Mouse (Mus musculus): ENCODE data around the gene Man1c1. TPM values are rescaled to one million over a fixed set of nuclear protein-coding genes. Genes with fewer than 3 reads are reported as not detected.

Man1c1 gene
- polyA plus RNA-seq, 1 experiment from 2014 or later = 7.2 TPM

- no peak overlapping the region for H3K9ac ChIP-seq
- H3K9me3 ChIP-seq (ENCODE audit: control insufficient read depth, low read length) = no peaks in the 10 kb centered on the region
- ATAC-seq (ENCODE audit: low FRiP score) (no peak), DNase-seq (ENCODE audit: low spot score) (no peak)
- H3K4me3 ChIP-seq (replicated peaks; ENCODE audit: low read length) = no peak overlapping the region
- 0 out of 2 replicates have a peak, but pooled peaks cover 7% of the 10 kb centered on the region for H3K4me1 ChIP-seq (replicated peaks; ENCODE audit: control insufficient read depth, insufficient read depth, low read length)
- H3K27ac ChIP-seq = no peak overlapping the region
- H3K4me2 ChIP-seq (replicated peaks) = no peak overlapping the region
- H3K27me3 ChIP-seq (ENCODE audit: control insufficient read depth, insufficient read depth, low read length) = no peaks in the 10 kb centered on the region
- no peaks in the 10 kb centered on the region for H3K36me3 ChIP-seq (replicated peaks; ENCODE audit: control insufficient read depth, insufficient read depth)
- WGBS = 1% methylated on average over 8 of the region's 8 CpGs
These were observed 26.0 kb upstream of the Man1c1 start for GRCm38 (mm10) chr4:134730106-134730505.

- Histone ChIP-seq H3K4me3 (replicated peaks; ENCODE audit: low read length) (no peak overlapping the region), H3K36me3 (replicated peaks; ENCODE audit: control insufficient read depth, insufficient read depth) (no peaks in the 10 kb centered on the region), H3K27ac (no peak overlapping the region), H3K4me1 (replicated peaks; ENCODE audit: control insufficient read depth, insufficient read depth, low read length) (0 out of 2 replicates have a peak, but pooled peaks cover 7% of the 10 kb centered on the region), H3K4me2 (replicated peaks) (no peak overlapping the region), H3K9me3 (ENCODE audit: control insufficient read depth, low read length) (no peaks in the 10 kb centered on the region), H3K9ac (no peak overlapping the region), H3K27me3 (ENCODE audit: control insufficient read depth, insufficient read depth, low read length) (no peaks in the 10 kb centered on the region)
- WGBS = 76% methylated on average over 13 of the region's 13 CpGs
- DNase-seq (ENCODE audit: low spot score) = no peak
- ATAC-seq (ENCODE audit: low FRiP score) = no peak
These were observed 21.8 kb upstream of the Man1c1 start for GRCm38 (mm10) chr4:134725735-134726345.

GRCm38 (mm10) chr4:134724974-134725373, 20.9 kb upstream of the Man1c1 start:
- WGBS = 72% methylated on average over 4 of the region's 4 CpGs
- no peak overlapping the region for H3K4me2 ChIP-seq (replicated peaks)
- no peaks in the 10 kb centered on the region for H3K27me3 ChIP-seq (ENCODE audit: control insufficient read depth, insufficient read depth, low read length)
- no peak overlapping the region for H3K9ac ChIP-seq
- H3K27ac ChIP-seq = no peak overlapping the region
- no peaks in the 10 kb centered on the region for H3K9me3 ChIP-seq (ENCODE audit: control insufficient read depth, low read length)
- ATAC-seq (ENCODE audit: low FRiP score) = no peak
- no peaks in the 10 kb centered on the region for H3K36me3 ChIP-seq (replicated peaks; ENCODE audit: control insufficient read depth, insufficient read depth)
- H3K4me1 ChIP-seq (replicated peaks; ENCODE audit: control insufficient read depth, insufficient read depth, low read length) = 0 out of 2 replicates have a peak, but pooled peaks cover 3% of the 10 kb centered on the region
- H3K4me3 ChIP-seq (replicated peaks; ENCODE audit: low read length) = no peak overlapping the region
- no peak for DNase-seq (ENCODE audit: low spot score)

- Histone ChIP-seq H3K4me1 (replicated peaks; ENCODE audit: control insufficient read depth, insufficient read depth, low read length) (peaks cover under 1% of the 10 kb centered on the region; the same call in 1 of the 2 replicates), H3K27ac (no peak overlapping the region), H3K4me2 (replicated peaks) (no peak overlapping the region), H3K9ac (no peak overlapping the region), H3K27me3 (ENCODE audit: control insufficient read depth, insufficient read depth, low read length) (no peaks in the 10 kb centered on the region), H3K4me3 (replicated peaks; ENCODE audit: low read length) (no peak overlapping the region), H3K9me3 (ENCODE audit: control insufficient read depth, low read length) (no peaks in the 10 kb centered on the region), H3K36me3 (replicated peaks; ENCODE audit: control insufficient read depth, insufficient read depth) (no peaks in the 10 kb centered on the region)
- ATAC-seq (ENCODE audit: low FRiP score) (no peak), DNase-seq (ENCODE audit: low spot score) (no peak)
- 61% methylated on average over 3 of the region's 3 CpGs for WGBS
These were observed 19.2 kb upstream of the Man1c1 start for GRCm38 (mm10) chr4:134723251-134723650.

- H3K9me3 ChIP-seq (ENCODE audit: control insufficient read depth, low read length) = no peaks in the 10 kb centered on the region
- H3K36me3 ChIP-seq (replicated peaks; ENCODE audit: control insufficient read depth, insufficient read depth) = no peaks in the 10 kb centered on the region
- 87% methylated on average over 6 of the region's 6 CpGs for WGBS
- H3K4me3 ChIP-seq (replicated peaks; ENCODE audit: low read length) = no peak overlapping the region
- no peak overlapping the region for H3K4me2 ChIP-seq (replicated peaks)
- DNase-seq (ENCODE audit: low spot score) = no peak
- H3K27me3 ChIP-seq (ENCODE audit: control insufficient read depth, insufficient read depth, low read length) = no peaks in the 10 kb centered on the region
- H3K27ac ChIP-seq = no peak overlapping the region
- H3K4me1 ChIP-seq (replicated peaks; ENCODE audit: control insufficient read depth, insufficient read depth, low read length) = peaks cover 7% of the 10 kb centered on the region; the same call in 1 of the 2 replicates
- ATAC-seq (ENCODE audit: low FRiP score) = no peak
- H3K9ac ChIP-seq = no peak overlapping the region
These were observed 17.0 kb upstream of the Man1c1 start for GRCm38 (mm10) chr4:134721076-134721475.

GRCm38 (mm10) chr4:134720371-134720770, 16.3 kb upstream of the Man1c1 start:
- Histone ChIP-seq H3K36me3 (replicated peaks; ENCODE audit: control insufficient read depth, insufficient read depth) (no peaks in the 10 kb centered on the region), H3K4me3 (replicated peaks; ENCODE audit: low read length) (no peak overlapping the region), H3K4me2 (replicated peaks) (no peak overlapping the region), H3K9ac (no peak overlapping the region), H3K9me3 (ENCODE audit: control insufficient read depth, low read length) (no peaks in the 10 kb centered on the region), H3K27ac (no peak overlapping the region), H3K27me3 (ENCODE audit: control insufficient read depth, insufficient read depth, low read length) (no peaks in the 10 kb centered on the region), H3K4me1 (replicated peaks; ENCODE audit: control insufficient read depth, insufficient read depth, low read length) (peaks cover 7% of the 10 kb centered on the region; the same call in 1 of the 2 replicates)
- 77% methylated on average over 3 of the region's 3 CpGs for WGBS
- DNase-seq (ENCODE audit: low spot score) = no peak
- no peak for ATAC-seq (ENCODE audit: low FRiP score)

GRCm38 (mm10) chr4:134719489-134719888, 15.4 kb upstream of the Man1c1 start:
- Histone ChIP-seq H3K9me3 (ENCODE audit: control insufficient read depth, low read length) (no peaks in the 10 kb centered on the region), H3K9ac (no peak overlapping the region), H3K27me3 (ENCODE audit: control insufficient read depth, insufficient read depth, low read length) (no peaks in the 10 kb centered on the region), H3K4me2 (replicated peaks) (no peak overlapping the region), H3K36me3 (replicated peaks; ENCODE audit: control insufficient read depth, insufficient read depth) (no peaks in the 10 kb centered on the region), H3K4me1 (replicated peaks; ENCODE audit: control insufficient read depth, insufficient read depth, low read length) (peaks cover 7% of the 10 kb centered on the region; the same call in 1 of the 2 replicates), H3K4me3 (replicated peaks; ENCODE audit: low read length) (no peak overlapping the region), H3K27ac (no peak overlapping the region)
- DNase-seq (ENCODE audit: low spot score) = no peak
- 84% methylated on average over 8 of the region's 8 CpGs for WGBS
- no peak for ATAC-seq (ENCODE audit: low FRiP score)

- Histone ChIP-seq H3K4me2 (replicated peaks) (no peak overlapping the region; the same call in 1 of the 2 replicates), H3K9ac (no peak overlapping the region), H3K4me1 (replicated peaks; ENCODE audit: control insufficient read depth, insufficient read depth, low read length) (peaks cover 7% of the 10 kb centered on the region; the same call in 1 of the 2 replicates), H3K27ac (no peak overlapping the region), H3K36me3 (replicated peaks; ENCODE audit: control insufficient read depth, insufficient read depth) (no peaks in the 10 kb centered on the region), H3K9me3 (ENCODE audit: control insufficient read depth, low read length) (no peaks in the 10 kb centered on the region), H3K4me3 (replicated peaks; ENCODE audit: low read length) (no peak overlapping the region), H3K27me3 (ENCODE audit: control insufficient read depth, insufficient read depth, low read length) (no peaks in the 10 kb centered on the region)
- ATAC-seq (ENCODE audit: low FRiP score) (peak; percentile 86), DNase-seq (ENCODE audit: low spot score) (peak; percentile 88)
- WGBS = 6% methylated on average over 8 of the region's 8 CpGs
These were observed 9.8 kb upstream of the Man1c1 start for GRCm38 (mm10) chr4:134713937-134714336.

- no peaks in the 10 kb centered on the region for H3K9me3 ChIP-seq (ENCODE audit: control insufficient read depth, low read length)
- peak overlapping the region; percentile 57; the same call in 1 of the 2 replicates for H3K9ac ChIP-seq
- DNase-seq (ENCODE audit: low spot score) (no peak), ATAC-seq (ENCODE audit: low FRiP score) (no peak)
- peak overlapping the region; percentile 57; the same call in 1 of the 2 replicates for H3K27ac ChIP-seq
- no peaks in the 10 kb centered on the region for H3K27me3 ChIP-seq (ENCODE audit: control insufficient read depth, insufficient read depth, low read length)
- H3K36me3 ChIP-seq (replicated peaks; ENCODE audit: control insufficient read depth, insufficient read depth) = no peaks in the 10 kb centered on the region
- peaks cover 20% of the 10 kb centered on the region for H3K4me1 ChIP-seq (replicated peaks; ENCODE audit: control insufficient read depth, insufficient read depth, low read length)
- peak overlapping the region; percentile 71; the same call in 1 of the 2 replicates for H3K4me3 ChIP-seq (replicated peaks; ENCODE audit: low read length)
- peak overlapping the region; percentile 99 for H3K4me2 ChIP-seq (replicated peaks)
- WGBS = 42% methylated on average over 5 of the region's 5 CpGs
These were observed 1.2 kb upstream of the Man1c1 start for GRCm38 (mm10) chr4:134705311-134705710.
